ENCODE assay signal across 9 mouse cellular contexts in the genomic region with DNA sequence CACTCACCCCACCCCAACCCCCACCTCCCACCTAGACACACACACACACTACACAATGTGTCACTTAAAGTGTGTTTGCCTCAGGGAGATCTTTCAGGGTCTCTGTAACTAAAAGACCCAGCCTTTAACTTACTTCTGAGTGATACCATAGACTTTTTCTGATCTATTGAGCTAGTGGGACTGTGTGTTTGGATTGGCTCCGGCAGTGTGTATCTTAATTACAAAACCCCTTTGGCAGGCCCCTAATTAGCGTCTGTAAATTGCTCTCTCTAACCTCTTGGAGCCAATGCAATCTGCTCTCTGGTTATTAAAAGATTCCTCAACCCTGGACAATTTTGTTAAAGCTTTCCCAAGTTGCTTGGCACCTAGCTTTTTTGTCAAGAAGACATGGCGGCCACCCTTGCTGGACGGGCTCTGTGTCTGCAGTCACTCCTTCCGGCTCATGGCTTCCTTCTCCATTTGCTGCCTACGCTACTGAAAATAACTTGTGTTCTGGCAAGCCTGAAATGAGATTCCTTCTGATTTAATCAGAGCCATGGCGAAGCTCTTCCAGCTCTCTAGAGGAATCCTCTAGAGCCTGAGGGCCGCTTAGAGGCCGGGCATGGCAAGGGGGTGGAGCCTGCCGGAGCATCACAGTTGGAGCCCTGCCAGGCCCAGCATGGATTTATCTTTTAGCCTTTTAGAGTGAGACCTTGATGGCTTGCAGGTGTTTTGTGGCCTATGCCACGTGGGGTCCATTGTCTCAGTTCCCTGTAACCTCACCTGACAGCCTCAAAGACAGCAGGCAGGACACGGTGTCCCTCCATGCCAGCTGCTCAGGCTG. TPM values are rescaled to one million over a fixed set of nuclear protein-coding genes. Genes with fewer than 3 reads are reported as not detected.
DNase-seq lines count a peak whose midpoint lies in the region; ATAC-seq and TF ChIP-seq lines count a peak whose summit lies in the region.
"Had no signal": no experiment of that assay in that cellular context is flagged by ENCODE, and none has a peak within 500 bp of the region (broad histone marks: within the 10 kb centered on the region; RNA-seq: fewer than 3 reads in every experiment).

No protein-coding gene starts in this region.

- H3K27me3 ChIP-seq in embryonic facial prominence, embryonic 13.5 days: no peaks in the 10 kb centered on the region
- H3K27me3 ChIP-seq: liver, embryonic 13.5 days had no signal

- no peak for ATAC-seq in embryonic facial prominence, embryonic 13.5 days (ENCODE audit: insufficient number of reproducible peaks, insufficient read depth, low FRiP score, low TSS enrichment, low read depth)

- 0 out of 2 replicates have a peak overlapping the region, but pooled peaks have one; percentile 17 for H3K27ac ChIP-seq in embryonic facial prominence, embryonic 13.5 days
- H3K27ac ChIP-seq: liver, embryonic 13.5 days had no signal

- H3K4me2 ChIP-seq in embryonic facial prominence, embryonic 13.5 days: no peak overlapping the region
- H3K4me2 ChIP-seq: liver, embryonic 13.5 days had no signal

- peaks cover 9% of the 10 kb centered on the region for H3K4me1 ChIP-seq in embryonic facial prominence, embryonic 13.5 days
- peaks cover 5% of the 10 kb centered on the region; the same call in 1 of the 2 replicates for H3K4me1 ChIP-seq in lung, adult 2 months (ENCODE audit: control insufficient read depth, insufficient read depth, low read length)
- H3K4me1 ChIP-seq: liver, embryonic 13.5 days had no signal

- no peak for TF ChIP-seq POLR2A in lung, adult 2 months (IDR thresholded peaks at IDR 0.05; ENCODE audit: borderline replicate concordance, extremely low read depth, low read depth, low read length)

- DNase-seq in gastrocnemius, postnatal 10 days: peak; percentile 34
- no peak for DNase-seq in gastrocnemius, postnatal 25 days
- DNase-seq in A20 (ENCODE audit: low read depth, low spot score): peak; percentile 72
- DNase-seq in left cerebral cortex, postnatal 10 days (ENCODE audit: extremely low spot score in 1 of 2, low spot score in 2 of 2): peak; percentile 40 to 61
- peak; percentile 51 for DNase-seq in right cerebral cortex, postnatal 25 days
- no peak for DNase-seq in gastrocnemius, adult 18-20 months (ENCODE audit: low spot score)
- no peak for DNase-seq in lung, adult 2 months
- DNase-seq: liver, embryonic 13.5 days had no signal

- TF ChIP-seq CTCF in lung, adult 2 months (IDR thresholded peaks at IDR 0.05; ENCODE audit: insufficient read depth, low read length): no peak

- WGBS in embryonic facial prominence, embryonic 13.5 days: 20% methylated on average over 12 of the region's 12 CpGs
- 36% methylated on average over 12 of the region's 12 CpGs for WGBS in lung, adult 2 months

- no peaks in the 10 kb centered on the region for H3K36me3 ChIP-seq in embryonic facial prominence, embryonic 13.5 days
- H3K36me3 ChIP-seq: liver, embryonic 13.5 days had no signal

- no peak overlapping the region for H3K9ac ChIP-seq in embryonic facial prominence, embryonic 13.5 days
- H3K9ac ChIP-seq: liver, embryonic 13.5 days had no signal

- peaks cover 2% of the 10 kb centered on the region; the same call in 1 of the 2 replicates for H3K9me3 ChIP-seq in embryonic facial prominence, embryonic 13.5 days
- H3K9me3 ChIP-seq: liver, embryonic 13.5 days had no signal

- intact Hi-C loops in left cerebral cortex, postnatal 10 days (cut with DNase I): no loop called here

- H3K4me3 ChIP-seq in embryonic facial prominence, embryonic 13.5 days: no peak overlapping the region
- no peak overlapping the region for H3K4me3 ChIP-seq in lung, adult 2 months (replicated peaks; ENCODE audit: extremely low read depth, low read depth, low read length)
- H3K4me3 ChIP-seq: liver, embryonic 13.5 days had no signal

RNA-seq across cellular contexts. Expression of a gene that starts 46.9 kb away (rescaled TPM):
- 1 to 10 TPM; 8.3 to 9.0 TPM for total RNA-seq in gastrocnemius, postnatal 10 days (2021)
- 1 to 10 TPM; 4.8 to 5.2 TPM for total RNA-seq in gastrocnemius, postnatal 25 days (2021)
- polyA plus RNA-seq in embryonic facial prominence, embryonic 13.5 days (2015; fragmentation: Nextera tagmentation; extraction: Ambion mirVana): 3.2 and 3.6 TPM in 2 replicates
- total RNA-seq in left cerebral cortex, postnatal 10 days (2021): 10 to 100 TPM; 51.1 to 54.5 TPM
- 1 to 10 TPM; 2.3 to 4.4 TPM for total RNA-seq in gastrocnemius, adult 18-20 months (2021)
- 31.6 and 43.5 TPM in 2 replicates for polyA plus RNA-seq in lung, adult 2 months (2012; rRNA removed)

RNA-seq across cellular contexts. Expression of a gene that starts 55.8 kb away (rescaled TPM):
- 10 to 100 TPM in 1 of 2 experiments, 1 to 10 TPM in 1; 8.6 to 10.4 TPM for total RNA-seq in gastrocnemius, postnatal 10 days (2021)
- 1 to 10 TPM; 1.2 to 2.3 TPM for total RNA-seq in gastrocnemius, postnatal 25 days (2021)
- 46.8 and 47.5 TPM in 2 replicates for polyA plus RNA-seq in embryonic facial prominence, embryonic 13.5 days (2015; fragmentation: Nextera tagmentation; extraction: Ambion mirVana)
- 1 to 10 TPM; 1.4 to 1.6 TPM for total RNA-seq in left cerebral cortex, postnatal 10 days (2021)
- total RNA-seq in gastrocnemius, adult 18-20 months (2021): 1 to 10 TPM; 2.0 to 4.1 TPM
- polyA plus RNA-seq in lung, adult 2 months (2012; rRNA removed): 1.9 and 6.7 TPM in 2 replicates

Comparison
In these comparisons a context has a peak if more than half of its experiments do, and no peak if none do; other contexts are left out.
1. DNase-seq: peak in gastrocnemius, postnatal 10 days (single experiment), A20 (single experiment), left cerebral cortex, postnatal 10 days (2 of 2) and right cerebral cortex, postnatal 25 days (single experiment); none in gastrocnemius, postnatal 25 days (single experiment), gastrocnemius, adult 18-20 months (single experiment) and lung, adult 2 months (single experiment).
2. RNA of a gene that starts 46.9 kb away (total RNA-seq): 51.1 to 54.5 TPM in left cerebral cortex, postnatal 10 days; 8.3 to 9.0 TPM in gastrocnemius, postnatal 10 days, 4.8 to 5.2 TPM in gastrocnemius, postnatal 25 days and 2.3 to 4.4 TPM in gastrocnemius, adult 18-20 months; every median in the first group is over 4 times any median in the second.